Mouse (Mus musculus) lung, postnatal 4 days (tissue): ENCODE measurements at regions not wholly inside any gene's neighbourhood (a gene's known extent, or its start where the extent isn't known, plus 50 kb on each side); places are given as distances from the start of the nearest gene placed in this dataset.
"Not testable (repeated sequence)": the region's sequence is repeated elsewhere in the genome, so short reads cannot be mapped to it uniquely, and the experiment has no call there.

Experiments used
- DNase-seq, 2 experiments: peaks; one replicate each; pipeline ENCODE4 v3.0.0; 2021

GRCm38 (mm10) chr7:137649650-137650049, 212.2 kb downstream of the Glrx3 start:
- DNase-seq, result no peak

GRCm38 (mm10) chr7:137653837-137654236, 216.4 kb downstream of the Glrx3 start:
- no peak for DNase-seq

GRCm38 (mm10) chr7:137667165-137667564, 229.8 kb downstream of the Glrx3 start:
- no peak for DNase-seq

GRCm38 (mm10) chr7:137671156-137671555, 233.7 kb downstream of the Glrx3 start:
- DNase-seq, result no peak

GRCm38 (mm10) chr7:137674596-137674995, 237.2 kb downstream of the Glrx3 start:
- DNase-seq, result no peak

GRCm38 (mm10) chr7:137675381-137675780, 238.0 kb downstream of the Glrx3 start:
- DNase-seq, result no peak

- no peak for DNase-seq
Observed at GRCm38 (mm10) chr7:137684826-137685225, 247.4 kb downstream of the Glrx3 start.

GRCm38 (mm10) chr7:137685320-137685719, 247.9 kb downstream of the Glrx3 start:
- no peak for DNase-seq

GRCm38 (mm10) chr7:137696831-137697230, 259.4 kb downstream of the Glrx3 start:
- DNase-seq, result peak in 1 of 2 experiments; percentile 24

GRCm38 (mm10) chr7:137698501-137698900, 261.1 kb downstream of the Glrx3 start:
- not testable (repeated sequence) for DNase-seq

- DNase-seq, result no peak
Observed at GRCm38 (mm10) chr7:137712862-137713261, 275.4 kb downstream of the Glrx3 start.

GRCm38 (mm10) chr7:137713856-137714255, 276.4 kb downstream of the Glrx3 start:
- no peak for DNase-seq

GRCm38 (mm10) chr7:137714318-137714962, 277.0 kb downstream of the Glrx3 start:
- DNase-seq, result peak; percentile 46 to 68

GRCm38 (mm10) chr7:137715126-137715900, 277.9 kb downstream of the Glrx3 start:
- DNase-seq, result peak in 1 of 2 experiments; percentile 30

- DNase-seq, result peak; percentile 57 to 79
Observed at GRCm38 (mm10) chr7:137723361-137724040, 286.1 kb downstream of the Glrx3 start.

GRCm38 (mm10) chr7:137726031-137726430, 288.6 kb downstream of the Glrx3 start:
- DNase-seq, result peak in 1 of 2 experiments; percentile 68

GRCm38 (mm10) chr7:137735873-137736527, 298.6 kb downstream of the Glrx3 start:
- no peak for DNase-seq

GRCm38 (mm10) chr7:137741702-137742101, 304.3 kb downstream of the Glrx3 start:
- DNase-seq, result no peak

GRCm38 (mm10) chr7:137742297-137742751, 304.9 kb downstream of the Glrx3 start:
- DNase-seq, result peak; percentile 53 to 81

- no peak for DNase-seq
Observed at GRCm38 (mm10) chr7:137745575-137745974, 308.2 kb downstream of the Glrx3 start.

GRCm38 (mm10) chr7:137745991-137746390, 308.6 kb downstream of the Glrx3 start:
- no peak for DNase-seq

- no peak for DNase-seq
Observed at GRCm38 (mm10) chr7:137748936-137749335, 311.5 kb downstream of the Glrx3 start.

- DNase-seq, result no peak
Observed at GRCm38 (mm10) chr7:137750741-137751140, 313.3 kb downstream of the Glrx3 start.
